Mouse (Mus musculus): Measurements from ENCODE around the gene Tgm1. TPM values are rescaled to one million over a fixed set of nuclear protein-coding genes. Genes with fewer than 3 reads are reported as not detected.
A peak's percentile ranks its signal among the peaks of the same experiment; 100 is the strongest.

Gene Tgm1
- polyA plus RNA-seq, 2 experiments from 2014 or later = not detected

- ATAC-seq = peak; percentile 97
Observed at GRCm38 (mm10) chr14:55671833-55672740, 41.6 kb downstream of the Tgm1 start, which contains the start of the genes Gmpr2 and Nedd8. TSS of gene Gmpr2 (plus strand) at chr14:55671941. TSS of gene Nedd8 (minus strand) at chr14:55672124.

- no peak for ATAC-seq
Observed at GRCm38 (mm10) chr14:55671486-55671832, 42.3 kb downstream of the Tgm1 start.

- ATAC-seq = no peak
Observed at GRCm38 (mm10) chr14:55660636-55661035, 53.1 kb downstream of the Tgm1 start.

- peak; percentile 91 for ATAC-seq
Observed at GRCm38 (mm10) chr14:55659960-55660573, 53.7 kb downstream of the Tgm1 start, which contains the start of gene Mdp1. TSS of gene Mdp1 (minus strand) at chr14:55660508.

GRCm38 (mm10) chr14:55658011-55658410 lies 55.7 kb downstream of the Tgm1 start:
- ATAC-seq = no peak

- ATAC-seq = no peak
Observed at GRCm38 (mm10) chr14:55656935-55657334, 56.8 kb downstream of the Tgm1 start.

GRCm38 (mm10) chr14:55651528-55651927 lies 62.2 kb downstream of the Tgm1 start:
- ATAC-seq = no peak

Other genes starting within 250 kb of the Tgm1 start
- gene Dhrs4, start 235.2 kb downstream of the Tgm1 start, polyA plus RNA-seq (2017; shearing (Covaris generic)) = 10 to 100 TPM; 39.2 to 42.2 TPM
- not detected for gene Carmil3, start 223.3 kb downstream of the Tgm1 start, polyA plus RNA-seq (2017; shearing (Covaris generic))
- gene Cpne6, start 203.5 kb downstream of the Tgm1 start, polyA plus RNA-seq (2017; shearing (Covaris generic)) = not detected
- gene Nrl, start 188.9 kb downstream of the Tgm1 start, polyA plus RNA-seq (2017; shearing (Covaris generic)) = under 1 TPM in 1 of 2 experiments, not detected in 1; 0.07 TPM
- 10 to 100 TPM; 23.6 to 33.4 TPM for gene Pck2, start 173.7 kb downstream of the Tgm1 start, polyA plus RNA-seq (2017; shearing (Covaris generic))
- 10 to 100 TPM; 95.9 to 97.4 TPM for gene Dcaf11, start 153.9 kb downstream of the Tgm1 start, polyA plus RNA-seq (2017; shearing (Covaris generic))
- not detected for gene A730061H03Rik, start 153.5 kb downstream of the Tgm1 start, polyA plus RNA-seq (2017; shearing (Covaris generic))
- gene Fitm1, start 138.3 kb downstream of the Tgm1 start, polyA plus RNA-seq (2017; shearing (Covaris generic)) = not detected
- gene Psme1, start 135.8 kb downstream of the Tgm1 start, polyA plus RNA-seq (2017; shearing (Covaris generic)) = 100 to 1,000 TPM; 700 to 830 TPM
- gene Emc9, start 128.6 kb downstream of the Tgm1 start, polyA plus RNA-seq (2017; shearing (Covaris generic)) = 10 to 100 TPM; 25.2 to 28.6 TPM
- 100 to 1,000 TPM; 980 to 996 TPM for gene Psme2, start 122.8 kb downstream of the Tgm1 start, polyA plus RNA-seq (2017; shearing (Covaris generic))
- 10 to 100 TPM; 32.6 to 33.3 TPM for gene Rnf31, start 122.2 kb downstream of the Tgm1 start, polyA plus RNA-seq (2017; shearing (Covaris generic))
- 100 to 1,000 TPM; 129 to 164 TPM for gene Irf9, start 110.4 kb downstream of the Tgm1 start, polyA plus RNA-seq (2017; shearing (Covaris generic))
- 1 to 10 TPM; 1.3 to 1.9 TPM for gene Rec8, start 95.9 kb downstream of the Tgm1 start, polyA plus RNA-seq (2017; shearing (Covaris generic))
- 10 to 100 TPM; 29.2 to 30.6 TPM for gene Ipo4, start 78.0 kb downstream of the Tgm1 start, polyA plus RNA-seq (2017; shearing (Covaris generic))
- not detected for gene Gm49378, start 76.0 kb downstream of the Tgm1 start, polyA plus RNA-seq (2017; shearing (Covaris generic))
- gene Tm9sf1, start 70.1 kb downstream of the Tgm1 start, polyA plus RNA-seq (2017; shearing (Covaris generic)) = 10 to 100 TPM; 38.8 to 49.2 TPM
- gene Tssk4, start 63.7 kb downstream of the Tgm1 start, polyA plus RNA-seq (2017; shearing (Covaris generic)) = 1 to 10 TPM in 1 of 2 experiments, under 1 TPM in 1; 0.57 to 2.1 TPM
- gene Mdp1, start 53.4 kb downstream of the Tgm1 start, polyA plus RNA-seq (2017; shearing (Covaris generic)) = 10 to 100 TPM; 87.8 to 88.5 TPM
- 10 to 100 TPM; 23.7 to 25.9 TPM for gene Gmpr2, start 42.0 kb downstream of the Tgm1 start, polyA plus RNA-seq (2017; shearing (Covaris generic))
- gene Nedd8, start 41.8 kb downstream of the Tgm1 start, polyA plus RNA-seq (2017; shearing (Covaris generic)) = 100 to 1,000 TPM; 361 to 408 TPM
- gene Tinf2, start 32.1 kb downstream of the Tgm1 start, polyA plus RNA-seq (2017; shearing (Covaris generic)) = 10 to 100 TPM; 23.4 to 28.3 TPM
- 10 to 100 TPM; 53.3 to 60.8 TPM for gene Rabggta, start 8.3 kb upstream of the Tgm1 start, polyA plus RNA-seq (2017; shearing (Covaris generic))
- gene Dhrs1, start 31.8 kb upstream of the Tgm1 start, polyA plus RNA-seq (2017; shearing (Covaris generic)) = 10 to 100 TPM; 46.4 to 48.9 TPM
- 1 to 10 TPM; 6.0 to 8.2 TPM for gene Nop9, start 31.8 kb upstream of the Tgm1 start, polyA plus RNA-seq (2017; shearing (Covaris generic))
- gene Cideb, start 44.5 kb upstream of the Tgm1 start, polyA plus RNA-seq (2017; shearing (Covaris generic)) = not detected
- under 1 TPM in 1 of 2 experiments, not detected in 1; 0.40 TPM for gene Ltb4r2, start 47.5 kb upstream of the Tgm1 start, polyA plus RNA-seq (2017; shearing (Covaris generic))
- 1 to 10 TPM; 2.5 to 5.6 TPM for gene Ltb4r1, start 52.0 kb upstream of the Tgm1 start, polyA plus RNA-seq (2017; shearing (Covaris generic))
- under 1 TPM in 1 of 2 experiments, not detected in 1; 0.08 TPM for gene Adcy4, start 70.2 kb upstream of the Tgm1 start, polyA plus RNA-seq (2017; shearing (Covaris generic))
- 10 to 100 TPM; 94.3 to 99.3 TPM for gene Ripk3, start 74.9 kb upstream of the Tgm1 start, polyA plus RNA-seq (2017; shearing (Covaris generic))
- gene Nfatc4, start 109.2 kb upstream of the Tgm1 start, polyA plus RNA-seq (2017; shearing (Covaris generic)) = not detected
- gene Nynrin, start 140.1 kb upstream of the Tgm1 start, polyA plus RNA-seq (2017; shearing (Covaris generic)) = under 1 TPM in 1 of 2 experiments, not detected in 1; 0.08 TPM
- gene Cbln3, start 170.5 kb upstream of the Tgm1 start, polyA plus RNA-seq (2017; shearing (Covaris generic)) = under 1 TPM in 1 of 2 experiments, not detected in 1; 0.24 TPM
- 10 to 100 TPM in 1 of 2 experiments, 1 to 10 TPM in 1; 9.9 to 11.6 TPM for gene Khnyn, start 171.0 kb upstream of the Tgm1 start, polyA plus RNA-seq (2017; shearing (Covaris generic))
- 10 to 100 TPM; 66.2 to 86.2 TPM for gene Sdr39u1, start 186.4 kb upstream of the Tgm1 start, polyA plus RNA-seq (2017; shearing (Covaris generic))
- gene Cma1, start 230.7 kb upstream of the Tgm1 start, polyA plus RNA-seq (2017; shearing (Covaris generic)) = not detected
- not detected for gene Cma2, start 237.1 kb upstream of the Tgm1 start, polyA plus RNA-seq (2017; shearing (Covaris generic))

Measured in activated CD4-positive, CD25-positive, alpha-beta regulatory T cell, adult 4 months (primary cell).